Mouse (Mus musculus) liver (tissue): Measurements from ENCODE around the gene Stk25.

ENCODE experiments used
- DNase-seq: peaks from one replicate; pipeline ENCODE4 v3.0.0-alpha.2; 2020; ENCODE audit warnings: mixed read lengths

Stk25 gene

DNA sequence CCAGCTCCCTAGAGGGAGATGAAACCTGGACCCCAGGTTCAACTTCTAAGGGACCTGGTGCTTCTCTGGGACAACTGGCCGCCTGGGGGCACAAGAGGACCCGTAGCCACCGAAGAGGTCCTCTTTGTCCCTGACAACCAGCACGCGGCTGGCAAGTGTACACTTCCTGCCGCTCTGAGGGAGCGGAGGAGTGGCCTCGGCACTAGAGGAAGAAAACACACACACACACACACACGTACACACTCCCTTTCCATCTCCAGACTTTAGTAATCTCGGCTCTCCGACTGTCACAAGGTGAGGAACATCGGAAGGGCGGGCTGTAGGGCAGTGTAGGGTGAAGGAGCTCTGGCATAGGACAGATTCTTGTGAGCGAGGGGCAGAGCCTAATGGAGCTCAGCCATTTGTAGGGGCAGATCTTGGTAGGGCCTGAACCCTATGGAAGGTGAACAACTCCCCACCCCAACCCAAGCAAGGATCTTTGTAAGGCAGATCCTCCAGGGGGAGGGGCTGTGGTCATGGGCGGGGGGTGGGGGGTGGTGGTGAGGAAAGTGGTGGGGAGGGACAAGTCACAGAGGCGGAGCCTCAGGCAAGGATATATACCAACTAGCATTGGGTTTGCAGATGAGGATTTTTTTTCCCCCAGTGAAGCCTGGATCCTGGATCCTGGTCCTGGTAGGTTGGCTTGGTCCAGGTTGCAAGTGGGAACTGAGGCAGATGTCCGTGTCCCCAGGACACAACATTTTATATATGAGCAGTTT, 10.5 kb upstream of the Stk25 start:
- peak; percentile 78 for DNase-seq

DNA sequence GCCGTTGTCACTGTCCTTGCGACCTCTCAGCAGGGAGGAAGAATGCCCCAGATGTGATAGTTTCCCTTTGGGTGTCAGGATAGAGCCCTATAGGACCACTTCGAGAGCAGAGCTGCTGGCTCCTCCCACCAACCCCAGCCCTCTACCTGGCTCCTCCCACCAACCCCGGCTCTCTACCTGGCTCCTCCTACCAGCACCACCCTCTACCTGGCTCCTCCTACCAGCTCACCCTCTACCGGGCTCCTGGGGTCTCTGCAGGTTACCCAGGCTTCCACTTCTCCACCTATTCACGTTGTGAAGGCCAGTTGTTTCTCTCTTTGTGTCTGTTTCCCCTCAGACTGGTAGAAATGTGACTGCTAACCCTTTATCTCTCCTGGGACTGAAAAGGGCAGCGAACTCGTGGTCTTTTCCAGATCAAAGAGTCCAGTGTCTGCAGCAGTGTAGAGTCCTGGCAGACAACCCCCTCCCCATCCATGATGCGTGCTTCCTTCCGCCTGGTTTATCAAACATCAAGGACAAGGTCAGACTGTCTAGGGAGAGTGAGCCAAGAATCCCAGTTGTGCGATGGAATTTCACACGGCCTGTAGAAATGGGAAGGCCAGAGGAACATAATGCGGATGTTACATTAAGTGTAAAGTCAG, 9.4 kb upstream of the Stk25 start:
- DNase-seq, result peak; percentile 73

DNA sequence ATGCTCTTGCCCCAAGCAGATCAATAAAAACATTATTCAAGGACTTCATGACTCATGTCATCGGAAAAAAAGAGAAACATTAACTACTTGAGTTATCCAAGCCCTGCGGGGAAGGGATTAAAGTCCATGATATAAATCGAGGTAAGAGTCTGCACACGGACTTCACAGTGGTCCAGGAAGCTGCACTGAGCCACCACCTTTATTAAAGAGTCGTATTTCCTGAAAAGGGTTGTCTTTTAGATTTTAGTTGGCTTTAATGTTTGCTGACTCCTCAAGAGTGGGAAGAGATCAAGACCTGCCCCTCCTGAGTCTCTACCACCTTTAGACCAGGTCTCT, 1.5 kb downstream of the Stk25 start:
- no peak for DNase-seq

DNA sequence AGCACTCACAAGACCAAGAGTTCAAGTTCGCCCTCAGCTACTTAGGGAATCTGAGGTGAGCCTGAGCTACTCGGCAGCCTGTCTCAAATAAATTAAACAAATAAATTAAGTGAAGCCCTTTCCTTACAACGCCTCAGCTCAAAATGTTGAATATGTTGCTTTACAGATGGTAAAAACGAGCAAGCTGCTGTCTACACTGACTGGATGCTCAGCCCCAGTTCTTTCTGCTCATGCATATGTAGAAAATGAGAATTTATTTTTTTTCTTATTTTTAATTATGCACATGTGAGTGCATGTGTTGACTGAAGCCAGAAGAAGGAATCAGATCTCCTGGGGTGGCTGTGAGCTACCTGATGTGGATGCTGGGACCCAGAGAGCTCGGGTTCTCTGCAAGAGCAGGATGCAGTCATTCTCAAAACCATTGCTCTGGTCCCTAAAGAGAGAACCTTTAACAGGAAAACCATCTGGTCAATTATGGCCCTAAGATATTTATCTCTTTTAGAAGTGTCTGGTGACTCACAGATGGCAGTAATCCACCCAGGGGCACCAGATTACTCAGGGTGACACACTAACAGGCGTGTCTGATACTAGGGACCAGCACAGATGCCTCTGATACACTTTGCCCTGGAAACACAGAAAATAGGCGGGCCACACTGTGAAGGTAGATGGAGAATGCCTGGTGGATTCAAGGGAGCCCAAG, 2.0 kb downstream of the Stk25 start:
- DNase-seq, result no peak

DNA sequence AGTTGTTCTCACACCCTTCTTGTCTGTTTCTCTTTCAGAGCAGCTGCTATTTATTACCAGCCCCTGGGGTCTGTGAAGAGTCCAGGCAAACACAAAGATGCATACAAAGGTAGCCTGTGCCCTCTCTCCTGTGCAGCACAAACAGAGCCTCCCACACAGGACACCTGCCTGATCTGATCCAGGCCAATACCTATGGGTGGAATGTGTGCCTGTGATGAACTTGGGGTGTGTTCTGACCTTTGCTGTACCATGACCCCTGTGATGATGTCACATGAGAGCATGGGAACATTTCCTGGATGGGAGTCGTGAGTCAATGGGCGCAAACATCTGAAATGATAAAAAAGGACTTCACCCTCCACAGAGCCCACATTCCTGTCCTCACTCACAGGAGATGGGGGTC, 3.7 kb downstream of the Stk25 start:
- DNase-seq, result no peak

DNA sequence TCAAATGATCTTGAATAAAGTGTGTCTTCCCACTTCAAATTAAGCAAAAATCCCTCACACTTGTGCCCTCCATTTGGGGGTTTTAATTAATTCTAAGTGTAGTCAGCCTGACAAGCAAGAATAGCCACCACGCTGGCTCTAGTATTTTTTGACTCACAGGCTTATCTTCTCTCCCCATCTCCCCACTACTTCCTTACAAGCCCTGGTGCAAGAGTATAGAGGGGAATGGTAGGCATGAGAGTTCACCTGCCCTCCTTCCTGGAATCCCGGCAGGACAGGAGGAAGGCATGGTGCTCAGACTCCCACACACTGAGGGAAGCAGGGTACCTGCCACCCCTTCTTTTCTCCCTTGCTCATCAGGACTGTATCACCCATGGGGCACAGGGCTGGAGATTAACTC, 4.2 kb downstream of the Stk25 start:
- no peak for DNase-seq

DNA sequence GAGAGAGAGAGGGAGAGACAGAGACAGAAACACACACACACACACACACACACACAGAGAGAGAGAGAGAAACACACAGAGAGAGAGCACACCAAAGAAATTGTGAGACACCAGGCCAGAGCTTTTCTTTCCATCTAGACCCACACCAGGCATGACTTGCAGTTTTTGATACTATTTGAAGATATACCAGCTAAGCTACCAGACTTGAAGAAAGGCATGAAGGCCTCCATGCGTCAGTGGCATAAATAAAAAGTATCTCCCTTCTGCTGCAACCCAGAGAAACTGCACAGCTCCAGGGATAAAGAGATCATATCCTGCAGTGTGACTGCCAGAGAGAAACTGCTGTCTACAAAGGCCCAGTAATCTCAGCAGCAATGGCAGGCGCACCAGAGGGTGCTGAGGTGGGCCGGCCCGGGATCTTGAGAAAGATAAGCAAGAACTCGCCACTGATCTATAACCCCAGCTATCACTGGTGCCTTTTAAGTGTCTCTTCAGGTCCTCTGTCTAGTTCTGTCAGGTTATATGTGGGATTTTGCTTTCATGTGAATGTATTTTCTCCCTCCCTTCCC, 8.8 kb downstream of the Stk25 start:
- DNase-seq, result no peak

DNA sequence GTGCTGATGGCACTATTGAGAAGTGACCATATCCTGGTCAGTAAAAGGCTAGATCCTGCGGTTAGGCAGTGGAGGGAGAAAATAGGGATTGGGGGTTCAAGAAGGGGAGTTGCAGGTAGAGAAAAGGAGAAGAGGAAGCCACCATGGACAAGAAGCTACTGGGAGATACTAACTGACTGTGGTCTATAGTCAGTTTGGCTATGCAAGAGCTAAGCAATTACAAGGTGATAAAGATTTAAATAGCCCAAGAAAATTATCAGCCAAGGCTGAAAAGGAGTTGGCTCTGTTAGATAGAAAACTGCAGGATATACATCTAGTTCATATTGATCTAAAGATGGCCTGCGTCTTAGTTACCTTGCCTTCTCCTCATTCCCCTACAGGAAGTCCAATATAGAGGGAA, 15.8 kb downstream of the Stk25 start:
- DNase-seq, result no peak

DNA sequence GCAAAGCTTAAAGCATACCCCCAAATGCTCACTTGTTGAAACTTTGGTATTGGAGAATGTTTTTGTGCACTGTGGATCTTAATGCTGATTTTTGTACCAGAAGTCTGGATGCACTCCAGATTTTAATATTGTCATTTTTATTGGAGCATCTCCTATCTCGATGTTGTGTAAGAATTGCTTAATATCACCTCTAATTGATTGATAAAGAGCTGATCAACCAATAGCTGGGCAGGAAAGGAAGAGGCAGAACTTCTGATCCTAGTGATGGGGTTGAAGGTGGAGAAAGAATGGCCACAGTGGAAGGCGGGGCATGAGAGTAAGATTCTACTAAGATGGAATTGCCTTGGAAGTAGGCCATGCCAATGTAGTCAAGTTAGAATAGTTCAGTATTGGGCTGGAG, 16.5 kb downstream of the Stk25 start:
- no peak for DNase-seq

DNA sequence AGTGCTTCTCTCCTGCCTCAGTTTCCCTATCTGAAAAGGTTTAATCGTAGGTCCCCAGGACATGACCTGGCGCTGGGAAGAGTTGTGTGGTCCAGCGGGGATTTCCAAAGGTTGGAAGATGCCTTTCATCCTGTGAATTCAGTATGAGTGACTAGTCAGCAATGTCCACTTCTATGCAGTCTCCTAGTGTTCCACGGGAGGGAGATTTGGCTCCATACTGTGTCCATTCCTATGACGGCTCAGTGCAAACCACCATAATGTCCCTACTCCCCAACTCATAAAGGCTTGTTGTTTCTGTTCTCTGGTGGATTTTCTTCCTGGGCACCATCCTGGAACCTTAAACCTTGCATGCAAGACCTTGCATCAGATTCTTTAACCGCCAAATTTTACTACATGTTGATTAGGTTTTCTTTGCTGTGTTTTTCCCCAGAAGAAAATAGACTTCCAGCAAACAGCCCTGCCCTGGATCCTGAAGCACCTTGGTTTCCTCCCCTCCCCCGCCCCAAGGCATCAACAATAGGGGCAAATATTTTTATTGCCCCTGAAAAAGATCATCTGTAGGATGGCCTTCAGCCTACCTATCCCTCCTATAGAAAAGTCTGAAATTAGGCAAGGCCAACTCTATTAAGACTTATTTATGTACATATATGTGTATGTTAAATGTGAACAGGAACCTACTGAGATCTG, 22.1 kb downstream of the Stk25 start:
- DNase-seq, result no peak

DNA sequence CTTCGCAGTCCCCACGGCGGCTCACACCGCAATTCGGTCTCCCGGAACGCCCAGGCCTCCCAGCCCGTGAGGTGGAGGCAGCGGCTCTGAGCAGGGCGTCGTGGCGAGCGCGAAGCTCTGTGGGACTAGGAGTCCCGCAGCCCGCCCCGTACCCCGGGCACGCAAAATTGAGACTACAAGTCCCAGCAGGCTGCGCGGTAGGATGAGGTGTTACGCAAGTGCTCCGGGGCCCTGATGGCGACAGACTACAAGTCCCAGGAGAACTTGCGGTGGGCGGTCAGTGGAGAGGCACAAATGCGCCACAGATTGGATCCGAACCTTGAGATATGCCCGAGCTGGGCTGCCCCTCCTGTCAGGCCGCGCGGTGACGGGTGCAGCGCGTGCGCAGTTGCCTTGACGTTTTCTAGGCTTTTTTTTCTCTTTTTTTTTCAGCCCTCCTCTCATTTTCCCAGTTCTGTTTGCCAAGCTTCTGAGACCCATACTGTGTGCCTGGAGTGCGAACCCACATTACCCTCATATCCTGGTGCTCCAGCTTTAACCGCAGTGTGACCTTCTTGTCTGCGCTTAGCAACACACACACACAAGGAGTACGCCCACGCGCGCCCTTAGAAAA, 22.8 kb downstream of the Stk25 start:
- DNase-seq, result peak; percentile 98

DNA sequence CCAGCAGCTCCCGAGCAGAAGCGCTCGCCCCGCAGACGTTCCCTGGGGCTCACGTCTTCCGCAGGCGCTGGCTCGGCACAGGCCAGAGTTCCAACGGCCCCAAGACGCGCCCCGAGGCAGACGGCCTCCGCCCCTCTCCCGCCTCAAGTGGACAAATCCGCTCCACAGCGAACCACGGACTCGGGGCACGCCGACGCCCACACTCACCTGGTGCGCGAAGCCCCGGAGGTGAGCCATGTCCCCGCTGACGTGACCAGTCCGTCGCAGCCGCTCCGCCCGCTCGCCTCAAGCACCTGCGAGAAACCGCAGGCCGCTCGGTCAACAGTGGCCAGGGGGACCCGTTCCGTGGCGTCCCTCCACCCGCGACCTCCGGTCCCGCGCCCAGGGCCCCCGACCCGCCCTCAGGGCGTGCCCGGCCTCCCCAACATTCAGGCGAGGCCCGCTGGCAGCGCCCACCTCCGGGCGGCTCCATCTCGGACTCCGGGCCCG, 23.3 kb downstream of the Stk25 start:
- DNase-seq, result peak; percentile 72

DNA sequence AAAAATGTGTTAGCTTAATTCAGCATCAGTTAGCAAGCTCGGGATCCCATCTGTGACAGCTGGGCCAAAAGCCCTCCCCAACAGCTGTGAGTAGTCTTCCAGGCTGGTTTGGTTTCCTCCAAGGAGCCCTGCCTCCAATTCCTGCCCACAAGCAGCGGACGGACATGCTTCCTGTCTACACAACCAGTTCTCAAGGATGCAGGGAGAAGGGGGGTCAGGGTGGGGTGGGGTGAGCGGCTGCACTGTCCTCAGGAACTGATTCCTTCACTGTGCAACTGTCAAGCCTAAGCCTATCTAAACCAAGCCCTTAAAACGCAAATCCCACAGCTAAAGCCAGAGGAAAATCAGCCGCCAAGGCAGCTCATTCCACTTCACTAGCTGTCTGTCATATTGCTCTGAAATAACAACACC, 24.0 kb downstream of the Stk25 start:
- DNase-seq, result peak; percentile 50

DNA sequence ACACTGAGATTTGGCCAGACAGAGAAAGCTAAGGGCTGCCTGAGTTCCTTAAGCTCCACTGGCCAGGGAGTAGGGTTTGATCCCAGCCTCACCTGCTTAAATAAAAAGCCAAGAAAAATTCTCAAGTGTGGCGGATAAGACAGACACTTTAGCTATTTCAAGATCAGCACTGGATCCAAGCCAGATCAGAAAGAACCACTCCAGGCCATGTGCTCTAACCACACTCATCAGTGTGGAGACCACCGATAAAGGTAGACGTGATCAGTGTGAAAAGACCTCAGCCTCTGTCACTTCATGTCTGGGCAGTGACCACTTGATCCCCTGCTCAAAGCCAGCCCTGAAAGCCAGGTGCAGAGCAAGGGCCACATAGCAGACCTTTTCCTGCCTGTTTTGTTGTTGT, 25.7 kb downstream of the Stk25 start:
- DNase-seq, result no peak

DNA sequence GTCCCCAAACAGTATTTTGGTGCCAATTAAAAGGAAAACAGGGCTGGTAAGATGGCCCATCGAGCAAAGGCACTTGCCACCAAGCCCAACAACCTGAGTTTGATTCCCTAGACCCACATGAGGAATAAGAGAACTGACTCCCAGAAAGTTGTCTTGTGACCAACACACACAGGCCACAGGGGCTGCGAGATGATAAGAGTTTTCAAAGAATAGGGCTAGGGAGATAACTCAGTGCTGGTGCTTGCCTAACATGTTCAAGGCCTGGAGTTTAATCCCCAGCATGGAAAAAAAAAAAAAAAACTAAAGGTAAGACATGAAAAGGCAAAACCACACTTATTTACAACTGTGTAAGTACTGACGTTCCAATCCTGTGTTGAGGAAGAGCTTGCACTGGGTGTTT, 27.7 kb downstream of the Stk25 start:
- DNase-seq, result peak; percentile 47

DNA sequence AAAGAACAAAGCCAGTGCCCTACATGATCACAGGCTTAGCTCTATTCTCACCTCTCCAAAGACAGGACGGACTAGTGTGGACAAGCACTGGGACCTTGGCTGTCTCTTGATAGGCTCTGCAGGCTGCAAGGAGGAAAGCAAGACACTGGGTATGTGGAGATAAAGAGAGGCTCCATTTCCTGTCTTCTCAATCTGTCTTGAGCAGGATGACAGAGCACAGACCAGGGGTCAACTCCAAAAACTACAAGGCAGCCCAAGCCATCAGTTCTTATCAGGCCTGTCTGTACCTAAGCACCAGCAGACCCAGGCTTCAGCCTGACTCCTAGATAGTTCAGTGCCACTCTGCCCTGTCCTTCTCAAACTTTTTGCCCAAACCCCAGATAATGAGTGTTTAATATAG, 34.0 kb downstream of the Stk25 start:
- peak; percentile 32 for DNase-seq

DNA sequence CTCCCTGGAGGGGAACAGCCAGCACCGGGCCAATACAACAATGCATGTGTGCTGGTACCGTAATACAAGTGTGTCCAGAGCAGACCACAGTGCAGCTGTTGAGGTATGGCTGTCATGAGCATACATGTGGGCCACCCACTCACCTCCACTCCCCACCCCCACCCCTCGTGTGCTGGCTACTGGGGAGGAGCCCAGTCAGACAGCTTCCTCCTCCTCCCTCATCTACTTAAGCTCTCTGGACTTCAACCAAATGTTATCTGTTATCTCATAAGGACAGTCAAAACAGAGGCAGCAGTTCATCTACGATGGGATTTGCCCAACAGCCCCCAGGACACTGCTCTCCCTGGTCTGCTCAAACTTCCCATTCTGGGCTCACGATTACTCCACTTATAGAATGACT, 39.5 kb downstream of the Stk25 start:
- DNase-seq, result peak; percentile 28

DNA sequence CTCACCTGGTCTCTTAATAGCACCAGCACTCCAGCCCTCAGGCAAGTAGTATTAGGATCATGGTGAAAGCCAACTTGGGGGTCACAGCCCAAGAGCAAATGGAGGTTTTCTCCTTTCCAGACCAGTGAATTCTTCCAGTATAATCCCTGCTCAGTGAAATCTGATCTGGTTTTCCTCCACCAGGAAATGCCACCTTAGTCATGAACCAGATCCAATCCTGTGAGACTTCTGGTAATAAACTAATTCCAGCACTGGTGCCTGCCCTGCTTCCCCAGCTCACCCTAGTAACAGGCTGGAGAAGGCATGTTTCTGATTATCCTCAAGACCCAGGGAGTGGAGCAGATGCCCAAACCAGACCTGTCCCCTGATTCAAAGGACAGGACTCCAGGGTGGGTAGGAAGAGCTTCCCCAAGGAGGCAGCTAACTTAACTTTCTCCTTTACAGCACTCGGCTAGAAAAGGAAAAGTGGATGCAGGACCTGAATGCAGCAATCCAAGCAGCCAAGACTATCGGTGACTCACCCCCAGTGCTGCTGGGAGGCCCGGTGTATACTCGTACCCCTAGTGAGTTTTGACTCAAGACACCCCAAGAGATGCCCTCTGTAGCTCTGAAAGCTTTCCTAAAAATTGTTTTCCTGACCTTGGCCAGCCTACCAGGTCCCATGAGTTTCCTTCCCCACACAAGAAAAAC, 40.3 kb downstream of the Stk25 start:
- no peak for DNase-seq

DNA sequence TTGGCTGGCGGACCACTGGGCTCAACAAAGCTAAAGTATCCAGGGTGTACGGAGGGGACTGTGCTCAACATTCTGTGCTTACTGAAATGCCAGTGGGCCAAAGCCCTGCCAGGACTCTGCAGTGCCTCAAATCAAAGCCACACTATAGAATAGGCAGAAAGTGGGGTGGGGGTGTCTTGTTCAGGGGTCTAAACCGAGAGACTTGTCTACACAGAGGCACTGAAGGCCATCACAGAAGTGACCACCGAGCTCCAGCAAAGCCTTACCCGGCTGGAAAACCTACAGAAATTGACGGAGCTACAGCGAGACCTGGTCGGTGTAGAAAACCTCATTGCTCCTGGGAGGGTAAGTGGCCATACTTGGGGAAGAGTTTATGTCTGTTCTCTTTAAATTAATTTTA, 48.7 kb downstream of the Stk25 start:
- DNase-seq, result no peak

DNA sequence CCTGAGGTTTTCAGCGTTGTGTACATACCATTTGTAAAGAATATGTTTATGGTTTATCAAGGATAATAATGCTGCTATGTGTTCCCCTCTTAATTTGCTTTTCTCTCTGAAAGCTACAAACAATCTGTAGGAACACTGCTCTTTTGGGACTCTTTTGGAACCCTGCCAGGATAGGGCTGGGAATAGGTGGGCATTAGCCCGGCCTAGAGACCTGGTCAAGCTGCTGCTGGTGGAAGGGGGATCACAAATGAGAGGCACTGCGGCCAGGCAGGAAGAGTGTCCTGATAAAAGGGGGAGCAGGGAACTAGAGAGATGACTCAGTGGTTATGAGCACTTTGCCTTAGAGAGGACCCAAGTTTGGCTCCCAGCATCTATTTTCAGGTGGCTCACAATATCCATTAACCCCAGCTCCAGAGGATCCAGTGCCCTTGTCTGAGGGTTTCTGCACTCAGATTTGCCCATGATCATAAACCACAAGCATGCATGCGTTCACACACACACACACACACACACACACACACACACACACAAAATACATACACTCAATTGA, 49.7 kb downstream of the Stk25 start:
- DNase-seq, result no peak
